Mouse (Mus musculus): ENCODE measurements around the gene Pim1. TPM values are rescaled to one million over a fixed set of nuclear protein-coding genes. Genes with fewer than 3 reads are reported as not detected.
"Not testable (repeated sequence)": the region's sequence is repeated elsewhere in the genome, so short reads cannot be mapped to it uniquely, and the experiment has no call there.

Pim1 gene
- total RNA-seq, 2 experiments from 2014 or later: 41.2 to 91.2 TPM

DNA sequence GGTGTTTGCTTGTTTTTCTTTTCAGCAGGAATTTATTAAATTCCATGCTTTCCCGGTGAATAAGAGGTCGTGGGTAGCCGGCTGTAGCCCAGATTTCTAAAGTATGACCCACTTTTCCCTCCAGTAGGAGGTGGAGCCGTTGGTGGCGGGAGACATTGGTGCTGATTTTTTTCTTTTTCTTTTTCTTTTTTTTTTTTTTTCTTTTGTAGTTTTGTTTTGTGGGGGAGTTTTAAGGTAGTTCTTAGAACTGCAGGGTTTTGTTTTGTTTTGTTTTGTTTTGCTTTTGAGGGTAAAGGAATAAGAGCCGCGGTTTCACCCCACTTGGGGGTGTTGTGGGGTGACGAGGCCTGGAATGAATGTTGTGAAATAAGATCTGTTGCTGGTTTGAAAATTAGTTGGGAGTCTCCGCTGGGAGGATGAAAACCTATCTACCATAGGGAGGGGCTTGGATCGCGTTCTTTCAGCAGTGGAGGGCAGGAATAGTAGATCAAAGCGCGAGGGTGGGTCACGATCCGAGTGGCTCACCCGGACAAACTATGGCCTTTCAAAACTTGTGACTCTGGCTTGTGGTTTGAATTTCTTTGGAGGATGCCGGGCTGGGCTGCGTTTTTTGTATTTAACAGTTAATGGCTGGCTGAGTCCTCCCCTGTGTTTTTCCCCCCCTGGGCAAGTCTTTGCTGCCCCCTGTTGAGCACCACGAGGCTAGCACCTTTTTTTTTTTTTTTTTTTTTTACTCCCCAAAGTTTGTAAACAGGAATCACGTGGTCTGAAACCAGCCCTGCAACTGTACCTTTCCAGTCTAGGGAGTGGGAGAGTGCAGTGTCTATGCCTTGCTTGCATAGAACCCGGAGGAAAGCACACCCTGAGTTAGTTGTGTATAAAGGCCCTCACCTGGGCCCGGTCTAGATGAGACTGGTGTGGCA, 2.0 kb downstream of the Pim1 start:
- peak; percentile 30 for ATAC-seq (replicated peaks; ENCODE audit: poor library complexity)

DNA sequence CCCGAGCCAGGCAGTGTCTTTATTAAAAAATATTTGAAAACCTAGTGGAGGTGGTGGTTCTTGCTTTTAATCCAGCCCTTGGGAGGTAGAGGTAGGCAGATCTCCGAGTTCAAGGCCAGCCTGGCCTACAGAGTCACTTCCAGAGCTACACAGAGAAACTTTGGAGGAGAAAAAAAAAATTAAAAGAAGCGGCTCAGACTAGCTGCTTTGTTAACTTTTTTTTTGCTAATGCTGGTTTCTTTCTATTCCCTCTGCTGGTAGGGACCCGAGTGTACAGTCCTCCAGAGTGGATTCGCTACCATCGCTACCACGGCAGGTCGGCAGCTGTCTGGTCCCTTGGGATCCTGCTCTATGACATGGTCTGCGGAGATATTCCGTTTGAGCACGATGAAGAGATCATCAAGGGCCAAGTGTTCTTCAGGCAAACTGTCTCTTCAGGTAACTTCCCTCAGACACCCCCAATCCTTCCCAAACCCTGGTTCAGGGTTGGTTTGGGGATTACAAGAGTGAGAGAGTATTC, 3.0 kb downstream of the Pim1 start:
- ATAC-seq (replicated peaks; ENCODE audit: poor library complexity): no peak

DNA sequence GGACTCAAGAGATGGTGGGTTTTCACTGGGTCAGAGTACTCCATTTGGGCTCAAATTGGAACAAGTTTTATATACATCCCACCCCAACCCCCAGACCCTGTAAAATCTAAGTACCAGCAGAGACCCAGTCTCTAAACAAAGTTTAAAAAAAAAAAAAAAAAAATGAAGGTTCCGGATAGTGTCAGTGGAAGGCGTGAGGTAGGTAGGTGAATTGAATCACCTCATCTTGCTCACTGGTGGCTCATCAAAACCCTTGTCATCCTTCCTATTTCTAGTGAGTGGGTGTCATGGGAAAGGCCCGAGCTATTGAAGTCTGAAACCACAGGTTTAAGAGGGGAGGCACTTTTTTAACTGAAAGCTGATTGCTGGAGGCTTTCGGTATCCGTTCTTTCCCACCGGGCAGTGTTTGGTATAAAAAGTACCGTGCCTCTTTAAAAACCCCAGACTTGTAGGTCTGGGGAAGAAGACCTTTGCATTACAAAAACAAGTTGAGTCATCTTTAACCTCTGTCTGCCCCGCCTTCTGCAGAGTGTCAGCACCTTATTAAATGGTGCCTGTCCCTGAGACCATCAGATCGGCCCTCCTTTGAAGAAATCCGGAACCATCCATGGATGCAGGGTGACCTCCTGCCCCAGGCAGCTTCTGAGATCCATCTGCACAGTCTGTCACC, 3.6 kb downstream of the Pim1 start:
- ATAC-seq (replicated peaks; ENCODE audit: poor library complexity): no peak

DNA sequence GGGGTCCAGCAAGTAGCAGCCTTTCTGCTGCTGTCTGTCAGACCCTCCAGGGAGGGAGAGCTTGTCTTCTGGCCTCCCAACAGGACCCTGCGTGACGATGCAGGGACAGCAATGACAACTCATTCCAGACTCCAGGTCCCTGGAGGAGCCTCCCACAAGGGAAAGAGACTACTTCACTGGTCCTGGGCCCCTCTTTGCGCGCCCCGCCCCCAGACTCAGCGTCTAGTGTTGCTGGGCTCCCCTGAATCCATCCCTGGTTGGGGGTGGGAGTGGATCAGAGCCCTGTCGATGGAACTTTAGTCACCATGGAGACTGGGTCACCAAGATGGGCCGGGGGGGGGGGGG, 4.2 kb downstream of the Pim1 start:
- ATAC-seq (replicated peaks; ENCODE audit: poor library complexity): no peak

DNA sequence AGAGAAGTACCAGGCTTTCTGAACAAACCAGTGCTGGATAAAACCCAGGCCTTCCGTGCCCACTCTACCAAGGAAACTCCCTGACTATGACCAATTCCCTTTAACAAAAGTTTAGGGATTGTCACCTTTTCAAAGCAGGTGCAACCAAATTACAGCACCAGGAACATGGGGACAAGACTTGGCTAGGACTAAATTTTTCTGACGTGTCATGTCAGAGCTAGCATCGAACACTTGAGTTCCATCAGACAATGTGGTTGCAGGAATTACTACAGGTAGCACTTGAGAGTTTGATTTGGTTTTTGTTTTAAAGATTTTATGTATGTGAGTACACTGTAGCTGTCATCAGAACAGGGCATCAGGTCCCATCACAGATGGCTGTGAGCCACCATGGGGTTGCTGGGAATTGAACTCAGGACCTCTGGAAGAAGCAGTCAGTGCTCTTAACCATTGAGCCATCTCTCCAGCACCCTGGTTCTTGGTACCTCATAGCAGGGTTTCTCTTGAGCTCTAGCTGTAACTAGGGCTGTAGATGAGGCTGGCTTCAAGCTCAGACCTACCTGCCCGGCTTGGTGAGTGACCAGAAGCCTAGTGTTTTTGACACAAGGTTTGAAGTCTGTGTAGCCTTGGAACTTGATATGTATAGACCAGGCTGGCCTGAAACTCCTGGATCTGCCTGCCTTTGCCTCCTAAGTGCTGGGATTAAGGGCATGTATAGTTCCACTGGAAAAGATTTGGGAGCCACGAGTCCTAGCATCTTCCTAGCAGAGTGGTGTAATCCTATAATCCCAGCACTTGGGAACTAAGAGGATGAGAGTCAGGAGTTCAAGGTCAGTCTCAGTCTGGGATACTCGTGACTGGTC, 5.9 kb downstream of the Pim1 start:
- no peak for ATAC-seq (replicated peaks; ENCODE audit: poor library complexity)

GRCm38 (mm10) chr17:29497071-29497354, 6.5 kb downstream of the Pim1 start:
- ATAC-seq (replicated peaks; ENCODE audit: poor library complexity): no peak

DNA sequence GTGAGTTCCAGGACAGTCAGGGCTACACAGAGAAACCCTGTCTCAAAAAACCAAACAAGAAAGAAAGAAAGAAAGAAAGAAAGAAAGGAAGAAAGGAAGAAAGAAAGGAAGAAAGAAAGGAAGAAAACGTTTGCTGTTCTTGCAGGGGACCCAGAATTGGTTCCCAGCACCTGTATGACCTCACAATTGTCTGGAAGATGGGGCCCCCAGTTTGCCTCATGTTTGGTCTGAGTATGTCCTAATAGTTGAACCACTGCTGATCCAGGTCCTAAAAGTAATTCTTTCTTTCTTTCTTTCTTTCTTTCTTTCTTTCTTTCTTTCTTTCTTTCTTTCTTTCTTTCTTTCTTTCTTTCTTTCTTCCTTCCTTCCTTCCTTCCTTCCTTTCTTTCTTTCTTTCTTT, 6.9 kb downstream of the Pim1 start:
- not testable (repeated sequence) for ATAC-seq (replicated peaks; ENCODE audit: poor library complexity)

DNA sequence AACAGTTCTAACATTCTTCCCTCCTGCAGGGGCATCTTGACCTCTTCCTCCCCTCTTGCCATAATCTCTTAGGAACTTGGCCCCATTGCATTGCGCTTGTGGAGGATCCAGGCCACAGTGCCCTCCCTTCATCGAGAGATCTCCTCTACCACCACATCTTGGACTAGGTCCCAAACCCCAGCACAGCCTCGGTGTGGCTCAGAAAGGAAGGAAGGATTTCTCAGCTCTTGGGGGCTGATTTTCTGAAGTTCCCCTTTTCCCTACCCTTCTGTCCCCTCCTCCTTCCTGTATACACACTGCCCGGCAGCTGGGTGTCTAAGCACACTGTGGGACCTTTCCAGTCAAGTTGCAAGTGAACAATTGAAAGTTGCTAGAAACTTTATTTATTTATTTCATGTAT, 7.5 kb downstream of the Pim1 start:
- peak; percentile 59 for ATAC-seq (replicated peaks; ENCODE audit: poor library complexity)

DNA sequence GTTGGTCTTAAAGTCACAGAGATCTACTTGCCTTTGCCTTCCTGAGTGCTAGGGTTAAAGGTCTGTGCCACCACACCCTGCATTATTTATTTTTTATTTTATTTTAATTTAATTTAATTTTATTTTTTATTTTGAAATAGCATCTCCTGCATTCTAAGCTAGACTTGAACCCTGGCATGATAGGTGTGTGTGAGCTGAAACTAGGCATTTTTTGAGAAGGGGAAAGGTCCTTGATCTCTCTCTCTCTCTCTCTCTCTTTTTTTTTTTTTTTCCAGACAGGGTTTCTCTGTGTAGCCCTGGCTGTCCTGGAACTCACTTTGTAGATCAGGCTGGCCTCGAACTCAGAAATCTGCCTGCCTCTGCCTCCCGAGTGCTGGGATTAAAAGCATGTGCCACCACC, 8.4 kb downstream of the Pim1 start:
- not testable (repeated sequence) for ATAC-seq (replicated peaks; ENCODE audit: poor library complexity)

DNA sequence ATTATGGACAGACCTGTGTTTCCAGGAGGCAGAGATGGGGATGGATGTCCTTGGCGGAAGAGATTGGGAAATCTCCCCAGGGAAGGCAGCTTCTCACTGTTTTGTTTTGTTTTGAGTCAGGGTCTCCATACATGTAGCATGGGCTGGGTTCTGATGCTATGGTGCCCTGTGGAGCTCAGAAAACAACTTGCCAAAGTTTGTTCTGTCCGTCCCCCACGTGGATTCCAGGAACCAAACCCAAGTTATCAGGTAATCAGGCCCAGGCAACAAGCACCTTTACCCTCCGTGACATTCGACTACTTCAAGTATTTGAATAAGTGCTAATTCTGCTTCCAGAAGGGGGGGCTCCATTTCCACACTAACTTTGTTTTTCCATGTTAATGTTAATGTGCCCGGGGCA, 9.0 kb downstream of the Pim1 start:
- ATAC-seq (replicated peaks; ENCODE audit: poor library complexity): no peak

DNA sequence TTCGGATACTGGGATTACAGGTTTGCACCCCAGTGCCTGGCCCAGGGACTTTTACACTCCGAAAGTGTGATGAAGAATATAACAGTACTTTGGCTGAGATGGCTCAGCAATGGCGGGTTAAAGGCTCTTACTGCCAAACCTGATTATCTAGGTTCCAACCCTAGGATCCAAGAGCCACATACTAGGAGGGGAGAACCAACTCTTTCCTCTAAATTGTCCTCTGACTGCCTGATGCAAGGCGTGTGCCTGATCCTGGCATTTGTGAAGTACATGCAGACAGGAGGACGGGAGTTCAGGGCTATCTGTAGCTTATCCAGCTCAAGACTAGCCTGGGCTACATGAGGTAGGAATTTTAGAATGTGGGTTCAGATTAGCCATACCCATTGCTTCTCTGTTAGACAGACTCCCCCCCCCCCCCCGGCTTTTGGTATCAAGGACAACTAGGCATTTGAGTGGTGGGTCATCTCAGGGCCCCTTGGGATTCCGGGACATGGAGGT, 9.7 kb downstream of the Pim1 start:
- no peak; the same call in 1 of the 2 replicates for ATAC-seq (replicated peaks; ENCODE audit: poor library complexity)

GRCm38 (mm10) chr17:29500802-29501469, 10.4 kb downstream of the Pim1 start:
- ATAC-seq (replicated peaks; ENCODE audit: poor library complexity): peak; percentile 64

DNA sequence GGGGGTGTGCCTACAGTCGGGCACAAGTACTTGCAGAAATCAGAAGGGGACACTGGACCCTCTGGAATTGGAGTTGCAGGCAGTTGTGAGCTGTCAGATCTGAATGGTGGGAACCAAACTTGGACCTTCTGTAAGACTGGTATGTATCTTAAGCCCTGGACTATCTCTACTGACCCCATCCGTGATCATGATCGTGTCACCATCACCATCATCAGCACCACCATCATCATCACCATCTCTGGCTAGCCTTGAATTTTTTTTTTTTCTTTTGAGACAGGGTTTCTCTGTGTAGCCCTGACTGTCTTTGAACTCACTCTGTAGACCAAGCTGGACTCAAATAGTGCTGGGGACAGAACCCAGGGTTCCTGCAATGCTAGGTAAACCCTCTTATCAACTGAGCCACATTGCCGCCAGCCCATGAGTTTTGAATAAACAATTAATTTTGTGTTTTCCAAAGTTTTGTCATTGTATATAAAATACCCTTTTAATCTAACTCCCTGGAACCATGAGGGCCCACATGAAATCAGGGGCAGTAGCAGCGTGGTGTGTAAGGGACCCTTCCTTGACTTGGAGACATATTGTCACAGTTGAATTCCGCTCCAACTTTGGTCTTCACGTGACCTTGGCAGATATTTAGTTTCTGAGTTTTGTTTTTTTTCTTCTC, 11.6 kb downstream of the Pim1 start:
- no peak for ATAC-seq (replicated peaks; ENCODE audit: poor library complexity)

- peak; percentile 14; the same call in 1 of the 2 replicates for ATAC-seq (replicated peaks; ENCODE audit: poor library complexity)
Measured at GRCm38 (mm10) chr17:29502669-29503665, 12.4 kb downstream of the Pim1 start.

GRCm38 (mm10) chr17:29503700-29504099, 13.1 kb downstream of the Pim1 start:
- ATAC-seq (replicated peaks; ENCODE audit: poor library complexity): no peak

DNA sequence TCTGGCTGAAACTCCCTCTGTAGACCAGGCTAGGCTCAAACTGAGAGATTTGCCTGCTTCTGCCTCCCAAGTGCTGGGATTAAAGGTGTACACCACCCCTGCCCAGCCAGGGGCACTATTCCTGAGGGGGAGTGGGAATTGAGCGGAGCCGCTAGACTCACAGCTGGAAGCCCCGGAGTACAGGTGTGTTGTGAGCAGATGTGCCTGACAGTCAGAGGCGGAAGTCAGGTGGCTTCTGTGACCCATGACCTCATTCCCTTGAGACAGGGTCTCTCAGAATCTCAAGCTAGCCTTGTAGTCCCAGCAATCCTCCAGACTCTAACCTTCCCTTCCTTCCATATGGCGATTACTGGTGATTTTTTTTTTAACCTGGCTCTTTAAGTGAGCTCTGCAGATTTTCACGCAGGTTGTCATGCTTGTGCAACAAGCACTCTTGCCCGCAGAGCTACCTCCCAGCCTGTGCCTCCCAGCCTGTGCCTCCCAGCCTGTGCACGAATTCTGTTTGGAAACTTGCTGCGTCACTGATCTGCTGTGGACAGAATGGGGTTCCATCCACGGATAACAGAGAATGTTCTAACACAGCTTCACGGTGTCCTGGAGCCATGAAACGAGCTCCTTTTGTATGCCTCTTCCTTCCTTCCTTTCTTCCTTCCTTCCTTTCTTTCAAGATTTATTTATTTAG, 18.5 kb downstream of the Pim1 start:
- ATAC-seq (replicated peaks; ENCODE audit: poor library complexity): peak; percentile 35; the same call in 1 of the 2 replicates

DNA sequence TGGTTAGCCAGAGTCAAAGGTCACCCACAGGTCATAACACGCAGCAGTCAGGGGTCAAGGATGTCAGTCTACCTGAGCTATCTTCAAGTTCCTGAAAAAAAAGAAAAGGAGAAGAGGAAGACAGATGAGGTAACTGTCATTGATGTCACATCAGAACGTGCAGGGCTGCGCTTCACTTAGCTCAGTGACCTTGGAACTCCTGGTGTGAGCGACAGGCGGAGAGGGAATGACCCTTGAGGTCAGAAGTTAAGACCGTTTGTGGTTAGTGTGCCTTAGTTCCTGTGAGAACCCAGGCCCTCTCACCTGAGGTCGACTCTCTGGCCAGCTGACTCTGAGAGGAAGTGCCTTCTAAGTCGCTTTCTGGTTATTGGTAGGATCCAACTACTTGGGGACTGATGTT, 20.1 kb downstream of the Pim1 start:
- peak; percentile 38 for ATAC-seq (replicated peaks; ENCODE audit: poor library complexity)

- ATAC-seq (replicated peaks; ENCODE audit: poor library complexity): peak; percentile 95
Measured at GRCm38 (mm10) chr17:29513044-29513730, 22.6 kb downstream of the Pim1 start.
